Mouse (Mus musculus): Measurements from ENCODE around the gene Rnf5. TPM values are rescaled to one million over a fixed set of nuclear protein-coding genes. Genes with fewer than 3 reads are reported as not detected.

Gene Rnf5
- polyA plus RNA-seq, 1 experiment from 2014 or later = 82.9 TPM

GRCm38 (mm10) chr17:34615871-34616270 is 12.4 kb upstream of the Rnf5 start, which contains the start of gene Egfl8:
Gene Egfl8 (minus strand): TSS chr17:34615971.
- H3K9ac ChIP-seq (ENCODE audit: low read length) = no peak within 1 kb of the TSS
- no peak within 1 kb of the TSS for H3K27ac ChIP-seq (replicated peaks)
- H3K9me3 ChIP-seq (ENCODE audit: control insufficient read depth, low read length) = no peaks in the 10 kb centered on the region
- H3K4me2 ChIP-seq (replicated peaks; ENCODE audit: low read depth) = no peak within 1 kb of the TSS
- no peak for DNase-seq (ENCODE audit: low spot score)
- H3K27me3 ChIP-seq (ENCODE audit: control insufficient read depth, insufficient read depth, low read length) = no peaks in the 10 kb centered on the region
- WGBS = 82% methylated on average over 6 of the region's 6 CpGs
- no peak within 1 kb of the TSS for H3K4me3 ChIP-seq (ENCODE audit: low read depth, low read length)
- no peak for TF ChIP-seq CTCF (IDR thresholded peaks at IDR 0.05; ENCODE audit: low read depth)
- TF ChIP-seq EP300 (optimal IDR thresholded peaks at IDR 0.05) = no peak
- ATAC-seq (ENCODE audit: low FRiP score, low TSS enrichment) = no peak
- peaks cover 31% of the 10 kb centered on the region for H3K36me3 ChIP-seq (ENCODE audit: control insufficient read depth, insufficient read depth, low read length)
- H3K4me1 ChIP-seq (replicated peaks; ENCODE audit: control insufficient read depth, insufficient read depth) = no peaks in the 10 kb centered on the region

GRCm38 (mm10) chr17:34613830-34614229 is 10.3 kb upstream of the Rnf5 start:
- WGBS = 85% methylated on average over 10 of the region's 10 CpGs
- no peak overlapping the region for H3K27ac ChIP-seq (replicated peaks)
- H3K4me3 ChIP-seq (ENCODE audit: low read depth, low read length) = no peak overlapping the region
- peaks cover 35% of the 10 kb centered on the region for H3K36me3 ChIP-seq (ENCODE audit: control insufficient read depth, insufficient read depth, low read length)
- no peaks in the 10 kb centered on the region for H3K27me3 ChIP-seq (ENCODE audit: control insufficient read depth, insufficient read depth, low read length)
- DNase-seq (ENCODE audit: low spot score) = no peak
- no peaks in the 10 kb centered on the region for H3K9me3 ChIP-seq (ENCODE audit: control insufficient read depth, low read length)
- H3K4me1 ChIP-seq (replicated peaks; ENCODE audit: control insufficient read depth, insufficient read depth) = 0 out of 2 replicates have a peak, but pooled peaks cover under 1% of the 10 kb centered on the region
- no peak overlapping the region for H3K4me2 ChIP-seq (replicated peaks; ENCODE audit: low read depth)
- no peak for TF ChIP-seq CTCF (IDR thresholded peaks at IDR 0.05; ENCODE audit: low read depth)
- ATAC-seq (ENCODE audit: low FRiP score, low TSS enrichment) = no peak
- H3K9ac ChIP-seq (ENCODE audit: low read length) = no peak overlapping the region

GRCm38 (mm10) chr17:34613054-34613645 is 9.7 kb upstream of the Rnf5 start:
- no peak overlapping the region for H3K9ac ChIP-seq (ENCODE audit: low read length)
- no peak overlapping the region for H3K27ac ChIP-seq (replicated peaks)
- no peak overlapping the region for H3K4me2 ChIP-seq (replicated peaks; ENCODE audit: low read depth)
- H3K4me3 ChIP-seq (ENCODE audit: low read depth, low read length) = no peak overlapping the region
- peaks cover 35% of the 10 kb centered on the region for H3K36me3 ChIP-seq (ENCODE audit: control insufficient read depth, insufficient read depth, low read length)
- DNase-seq (ENCODE audit: low spot score) (no peak), ATAC-seq (ENCODE audit: low FRiP score, low TSS enrichment) (no peak)
- no peaks in the 10 kb centered on the region for H3K27me3 ChIP-seq (ENCODE audit: control insufficient read depth, insufficient read depth, low read length)
- WGBS = 82% methylated on average over 11 of the region's 11 CpGs
- TF ChIP-seq CTCF (IDR thresholded peaks at IDR 0.05; ENCODE audit: low read depth) = no peak
- no peak for TF ChIP-seq EP300 (optimal IDR thresholded peaks at IDR 0.05)
- no peaks in the 10 kb centered on the region for H3K9me3 ChIP-seq (ENCODE audit: control insufficient read depth, low read length)
- 0 out of 2 replicates have a peak, but pooled peaks cover 2% of the 10 kb centered on the region for H3K4me1 ChIP-seq (replicated peaks; ENCODE audit: control insufficient read depth, insufficient read depth)

- H3K4me1 ChIP-seq (replicated peaks; ENCODE audit: control insufficient read depth, insufficient read depth) = 0 out of 2 replicates have a peak, but pooled peaks cover 5% of the 10 kb centered on the region
- H3K27me3 ChIP-seq (ENCODE audit: control insufficient read depth, insufficient read depth, low read length) = no peaks in the 10 kb centered on the region
- H3K9me3 ChIP-seq (ENCODE audit: control insufficient read depth, low read length) = no peaks in the 10 kb centered on the region
- H3K36me3 ChIP-seq (ENCODE audit: control insufficient read depth, insufficient read depth, low read length) = peaks cover 29% of the 10 kb centered on the region
- TF ChIP-seq CTCF (IDR thresholded peaks at IDR 0.05; ENCODE audit: low read depth) (no peak), EP300 (optimal IDR thresholded peaks at IDR 0.05) (no peak)
- no peak for DNase-seq (ENCODE audit: low spot score)
- no peak overlapping the region for H3K27ac ChIP-seq (replicated peaks)
- H3K9ac ChIP-seq (ENCODE audit: low read length) = no peak overlapping the region
- no peak overlapping the region for H3K4me2 ChIP-seq (replicated peaks; ENCODE audit: low read depth)
- ATAC-seq (ENCODE audit: low FRiP score, low TSS enrichment) = no peak
- no peak overlapping the region for H3K4me3 ChIP-seq (ENCODE audit: low read depth, low read length)
- WGBS = 92% methylated on average over 8 of the region's 8 CpGs
These were observed 7.6 kb upstream of the Rnf5 start for GRCm38 (mm10) chr17:34611050-34611449.

GRCm38 (mm10) chr17:34607997-34608396 is 4.5 kb upstream of the Rnf5 start:
- H3K4me1 ChIP-seq (replicated peaks; ENCODE audit: control insufficient read depth, insufficient read depth) = 0 out of 2 replicates have a peak, but pooled peaks cover 5% of the 10 kb centered on the region
- DNase-seq (ENCODE audit: low spot score) (peak; percentile 51), ATAC-seq (ENCODE audit: low FRiP score, low TSS enrichment) (no peak)
- WGBS = 63% methylated on average over 7 of the region's 7 CpGs
- H3K4me3 ChIP-seq (ENCODE audit: low read depth, low read length) = no peak overlapping the region
- H3K36me3 ChIP-seq (ENCODE audit: control insufficient read depth, insufficient read depth, low read length) = peaks cover 24% of the 10 kb centered on the region
- H3K9me3 ChIP-seq (ENCODE audit: control insufficient read depth, low read length) = no peaks in the 10 kb centered on the region
- no peaks in the 10 kb centered on the region for H3K27me3 ChIP-seq (ENCODE audit: control insufficient read depth, insufficient read depth, low read length)
- peak overlapping the region; percentile 18; the same call in 1 of the 2 replicates for H3K9ac ChIP-seq (ENCODE audit: low read length)
- no peak overlapping the region; the same call in 1 of the 2 replicates for H3K4me2 ChIP-seq (replicated peaks; ENCODE audit: low read depth)
- H3K27ac ChIP-seq (replicated peaks) = peak overlapping the region; percentile 61
- no peak for TF ChIP-seq CTCF (IDR thresholded peaks at IDR 0.05; ENCODE audit: low read depth)
- TF ChIP-seq EP300 (optimal IDR thresholded peaks at IDR 0.05) = no peak

All from stomach, postnatal 0 days (tissue).